Mouse (Mus musculus) kidney, postnatal 36 days (tissue): ENCODE data around the gene Cdon.

Source experiments
- DNase-seq, 2 experiments: peaks; one replicate each; pipeline ENCODE4 v3.0.0; 2021 to 2022; ENCODE audit warnings: mixed read lengths in 2 of 2

Cdon gene

GRCm38 (mm10) chr9:35543099-35543860 is 122.4 kb downstream of the Cdon start:
- no peak for DNase-seq

GRCm38 (mm10) chr9:35544666-35545065 is 123.7 kb downstream of the Cdon start:
- peak in 1 of 2 experiments; percentile 33 for DNase-seq

- DNase-seq: no peak
These were observed 124.8 kb downstream of the Cdon start for GRCm38 (mm10) chr9:35545704-35546103.

DNA sequence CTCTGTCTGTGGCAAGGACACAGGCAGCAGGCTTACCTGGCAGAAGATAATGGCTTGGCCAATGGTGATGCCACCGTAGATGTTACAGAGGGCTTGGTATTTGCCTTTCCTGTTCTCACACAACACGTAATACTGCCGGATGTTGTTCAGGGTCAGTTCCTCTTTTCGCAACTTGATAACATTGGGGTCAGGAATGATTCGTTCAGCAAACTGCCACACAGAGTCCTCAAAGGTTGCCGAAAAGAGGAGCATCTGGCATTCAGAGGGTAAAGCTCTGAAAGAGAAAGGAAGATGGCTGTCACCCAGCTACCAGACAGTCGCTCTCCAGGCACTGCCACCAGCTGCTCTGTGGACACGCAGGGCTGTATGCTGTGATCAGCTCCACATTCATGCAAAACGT is 125.8 kb downstream of the Cdon start:
- no peak for DNase-seq

GRCm38 (mm10) chr9:35548455-35548854 is 127.5 kb downstream of the Cdon start:
- DNase-seq: no peak

- no peak for DNase-seq
These were observed 135.7 kb downstream of the Cdon start for GRCm38 (mm10) chr9:35556494-35557102.
